Mouse (Mus musculus) midbrain, embryonic 12.5 days (tissue): ENCODE measurements around the gene Pxylp1. TPM values are rescaled to one million over a fixed set of nuclear protein-coding genes. Genes with fewer than 3 reads are reported as not detected.

Source experiments
- ATAC-seq: fragments of 200-750 bp; cut with Nextera tagmentation; 2 replicates; pipeline ENCODE4 v1.8.0; 2017; ENCODE audit warnings: low read depth, moderate TSS enrichment, moderate library complexity; ENCODE audit not compliant: low FRiP score
- H3K27ac ChIP-seq: fragments of 300-500 bp; sonication (generic); replicated peaks from 2 replicates; pipeline ENCODE4 v1.5.1; 2016; ENCODE audit warnings: mild to moderate bottlenecking
- H3K27me3 ChIP-seq: fragments of 300-500 bp; sonication (generic); 2 replicates; pipeline ENCODE4 v1.6.1; 2016; ENCODE audit warnings: mild to moderate bottlenecking
- H3K36me3 ChIP-seq: fragments of 300-500 bp; sonication (generic); 2 replicates; pipeline ENCODE4 v1.6.1; 2016
- H3K4me1 ChIP-seq: fragments of 300-500 bp; sonication (generic); 2 replicates; pipeline ENCODE4 v1.6.1; 2016
- H3K4me2 ChIP-seq: fragments of 300-500 bp; sonication (generic); replicated peaks from 2 replicates; pipeline ENCODE4 v1.6.1; 2016; ENCODE audit warnings: mild to moderate bottlenecking, moderate library complexity
- H3K4me3 ChIP-seq: fragments of 300-500 bp; sonication (generic); 2 replicates; pipeline ENCODE4 v1.5.1; 2016; ENCODE audit warnings: mild to moderate bottlenecking
- H3K9ac ChIP-seq: fragments of 300-500 bp; sonication (generic); replicated peaks from 2 replicates; pipeline ENCODE4 v1.6.1; 2016; ENCODE audit warnings: mild to moderate bottlenecking, moderate library complexity
- H3K9me3 ChIP-seq: fragments of 300-500 bp; sonication (generic); 2 replicates; pipeline ENCODE4 v1.6.1; 2016; ENCODE audit warnings: mild to moderate bottlenecking
- WGBS: fragments of 180-500 bp; shearing (Covaris S2); methylation state at CpG from one replicate; pipeline ENCODE4 v1.1.7; 2016; 5-methylcytosine and 5-hydroxymethylcytosine counted together
- polyA plus RNA-seq: library from polyadenylated mRNA; unstranded; fragments of >200 nt; fragmentation: Nextera tagmentation; extraction: Ambion mirVana; gene quantifications from 2 replicates; pipeline ENCODE4 v1.2.1, GENCODE M21; 2016

The Pxylp1 gene
- polyA plus RNA-seq, 1 experiment from 2014 or later, result 61.9 TPM

DNA sequence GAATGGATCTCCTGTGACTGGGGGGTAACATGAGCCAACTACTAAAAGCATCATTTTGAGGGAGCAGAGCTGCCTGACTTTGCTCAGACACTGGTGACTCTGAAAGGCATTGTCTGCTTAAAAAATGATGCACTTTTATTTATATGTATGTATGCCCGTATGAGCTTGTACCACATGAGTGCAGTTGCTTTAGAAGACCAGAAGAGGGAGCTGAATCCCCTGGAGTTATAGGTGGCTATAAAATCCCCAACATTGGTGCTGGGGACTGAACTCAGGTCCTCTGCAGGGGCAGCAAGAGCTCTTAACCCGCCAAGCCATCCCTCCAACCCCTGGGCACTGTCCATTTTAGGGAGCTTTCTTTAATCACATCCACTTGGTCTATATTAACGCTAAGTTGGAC is 21.5 kb upstream of the Pxylp1 start:
- ATAC-seq, result no peak
- H3K27me3 ChIP-seq, result no peaks in the 10 kb centered on the region
- WGBS, result 90% methylated on average over 3 of the region's 3 CpGs
- no peaks in the 10 kb centered on the region for H3K9me3 ChIP-seq
- peaks cover 3% of the 10 kb centered on the region for H3K4me1 ChIP-seq
- no peak overlapping the region for H3K27ac ChIP-seq
- H3K4me3 ChIP-seq, result no peak overlapping the region
- no peak overlapping the region for H3K9ac ChIP-seq
- no peak overlapping the region for H3K4me2 ChIP-seq
- H3K36me3 ChIP-seq, result no peaks in the 10 kb centered on the region

DNA sequence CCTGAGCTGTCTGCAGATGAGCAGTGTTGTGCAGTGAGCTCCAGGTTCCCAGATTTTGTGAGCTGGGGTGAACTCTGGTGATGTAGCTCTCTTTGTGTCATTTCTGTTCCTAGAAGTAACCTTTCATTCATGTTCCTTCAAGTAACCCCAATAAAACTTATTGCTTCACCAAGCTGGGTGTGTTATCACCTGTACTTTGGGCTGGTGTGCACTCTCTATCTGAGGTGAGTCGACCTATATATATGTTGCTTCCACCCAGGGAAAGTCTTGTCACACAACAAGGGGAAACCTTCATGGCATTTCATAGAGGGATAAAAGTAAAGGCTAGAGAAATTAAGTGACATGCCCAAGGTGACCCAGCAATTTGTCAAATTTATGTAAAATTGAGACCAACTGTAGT is 17.0 kb upstream of the Pxylp1 start:
- no peak overlapping the region for H3K9ac ChIP-seq
- ATAC-seq, result no peak
- no peaks in the 10 kb centered on the region for H3K27me3 ChIP-seq
- 91% methylated on average over 1 of the region's 1 CpGs for WGBS
- H3K4me3 ChIP-seq, result no peak overlapping the region
- no peak overlapping the region for H3K27ac ChIP-seq
- no peaks in the 10 kb centered on the region for H3K9me3 ChIP-seq
- H3K4me1 ChIP-seq, result no peaks in the 10 kb centered on the region
- no peak overlapping the region for H3K4me2 ChIP-seq
- H3K36me3 ChIP-seq, result no peaks in the 10 kb centered on the region

DNA sequence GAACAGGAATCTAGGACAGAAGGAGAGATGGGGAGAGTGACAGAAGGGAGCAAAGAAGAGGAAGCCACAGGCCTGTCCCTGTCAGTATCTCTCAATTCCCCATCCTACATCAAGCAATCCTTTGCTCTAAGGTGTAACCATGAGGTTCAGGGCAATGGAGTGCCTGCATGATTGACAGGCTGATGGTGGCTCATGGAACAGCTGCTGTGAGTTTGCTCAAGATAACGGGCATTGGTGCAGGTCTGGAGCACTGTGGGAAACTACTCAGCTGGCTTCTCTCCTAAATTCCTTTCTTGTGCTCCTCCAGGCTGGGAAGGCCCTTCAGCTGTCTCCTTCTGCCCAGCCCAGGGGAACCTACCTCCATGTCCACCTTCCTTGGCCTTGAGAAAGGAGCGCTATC is 16.3 kb upstream of the Pxylp1 start:
- no peak for ATAC-seq
- H3K27ac ChIP-seq, result no peak overlapping the region
- H3K36me3 ChIP-seq, result no peaks in the 10 kb centered on the region
- H3K27me3 ChIP-seq, result no peaks in the 10 kb centered on the region
- no peak overlapping the region for H3K9ac ChIP-seq
- no peak overlapping the region for H3K4me2 ChIP-seq
- H3K4me3 ChIP-seq, result no peak overlapping the region
- no peaks in the 10 kb centered on the region for H3K9me3 ChIP-seq
- 77% methylated on average over 2 of the region's 2 CpGs for WGBS
- H3K4me1 ChIP-seq, result no peaks in the 10 kb centered on the region

DNA sequence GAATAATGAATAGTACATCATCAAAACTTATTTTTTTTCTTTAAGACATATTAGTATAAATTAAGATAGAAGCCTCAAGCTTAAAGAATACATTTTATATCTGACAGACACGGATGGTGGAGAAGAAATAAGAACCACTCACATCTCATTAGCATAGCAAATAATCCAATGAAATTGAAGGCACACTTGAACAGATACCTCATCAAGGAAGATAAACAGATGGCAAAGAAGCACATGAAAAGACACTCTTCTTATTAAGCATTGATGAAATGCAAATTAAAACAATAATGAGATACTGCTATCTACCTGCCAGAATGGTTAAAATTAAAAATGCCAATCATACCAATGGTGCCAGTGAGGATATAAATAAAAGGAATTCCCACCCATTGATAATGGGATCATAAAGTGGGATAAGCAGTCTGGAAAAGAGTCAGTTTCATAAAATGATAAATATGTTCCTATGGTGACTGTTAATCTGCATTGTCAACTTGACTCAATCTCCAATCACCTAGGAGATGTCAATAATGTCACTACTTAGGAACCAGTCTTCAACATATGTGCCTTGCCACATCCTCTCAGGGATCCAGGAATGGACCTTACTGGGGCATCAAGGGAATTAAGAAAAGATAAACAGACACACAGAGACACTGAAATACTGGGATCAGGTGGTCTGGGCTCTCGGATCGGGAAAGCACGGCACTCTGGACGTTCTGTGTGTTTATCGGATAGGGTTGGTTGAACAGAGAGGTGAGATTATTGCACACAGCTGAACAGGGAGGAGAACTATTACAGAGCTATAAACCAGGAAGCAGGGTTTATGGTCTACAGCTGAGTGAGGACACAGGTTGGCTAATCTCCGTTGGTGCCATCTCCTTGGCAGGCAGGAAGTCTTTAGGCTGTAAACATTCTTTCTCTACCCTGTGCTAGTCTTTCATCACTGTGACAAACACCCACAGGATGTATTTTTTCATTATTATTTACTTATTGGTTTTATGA is 12.2 kb upstream of the Pxylp1 start:
- WGBS, result 76% methylated on average over 7 of the region's 7 CpGs
- Histone ChIP-seq H3K27me3 (no peaks in the 10 kb centered on the region), H3K4me3 (no peak overlapping the region), H3K9ac (no peak overlapping the region), H3K36me3 (no peaks in the 10 kb centered on the region), H3K27ac (no peak overlapping the region), H3K4me2 (no peak overlapping the region), H3K9me3 (no peaks in the 10 kb centered on the region), H3K4me1 (no peaks in the 10 kb centered on the region)
- 0 out of 2 replicates have a peak, but pooled peaks have one; percentile 34 for ATAC-seq

DNA sequence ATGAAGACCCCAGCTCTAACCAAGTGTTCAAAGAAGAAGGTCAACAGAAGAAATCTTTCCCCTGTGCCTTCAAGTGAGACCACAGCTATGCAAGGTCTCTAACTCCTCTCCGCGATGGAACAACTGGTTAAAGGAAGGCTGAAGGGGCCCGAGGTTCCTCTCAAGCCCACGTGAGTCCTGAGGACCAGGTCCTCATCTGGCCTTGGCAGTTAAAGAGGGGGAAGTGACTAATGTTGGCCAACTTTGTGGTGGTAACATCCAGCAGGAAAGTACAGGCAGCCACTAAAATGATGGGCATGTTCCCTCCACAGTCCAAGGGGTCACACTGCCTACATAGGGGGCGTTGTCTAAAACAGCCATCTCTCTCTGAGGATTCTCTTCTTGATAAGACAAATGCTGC is 7.2 kb upstream of the Pxylp1 start:
- Histone ChIP-seq H3K9me3 (0 out of 2 replicates have a peak, but pooled peaks cover under 1% of the 10 kb centered on the region), H3K36me3 (no peaks in the 10 kb centered on the region), H3K27me3 (no peaks in the 10 kb centered on the region), H3K27ac (no peak overlapping the region), H3K4me3 (no peak overlapping the region), H3K9ac (no peak overlapping the region), H3K4me1 (no peaks in the 10 kb centered on the region), H3K4me2 (no peak overlapping the region)
- whole genome bisulfite sequencing, result 85% methylated on average over 5 of the region's 5 CpGs
- ATAC-seq, result no peak

DNA sequence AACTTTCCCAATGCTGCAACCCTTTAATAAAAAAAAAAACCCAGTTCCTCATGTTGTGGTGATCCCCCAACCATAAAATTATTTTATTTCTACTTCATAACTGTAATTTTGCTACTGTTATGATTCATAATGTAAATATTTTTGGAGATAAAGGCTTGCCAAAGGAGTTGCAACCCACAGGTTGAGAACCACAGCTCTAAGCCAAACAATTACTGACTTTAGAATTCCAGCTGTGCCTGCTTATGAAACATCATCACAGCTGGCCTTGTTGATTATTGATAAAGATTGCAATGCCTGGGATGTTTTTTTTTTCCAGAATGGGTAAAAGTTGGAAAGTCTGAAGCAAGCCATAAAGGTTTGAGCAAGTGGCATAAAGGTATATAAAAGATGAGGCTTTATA is 6.5 kb upstream of the Pxylp1 start:
- no peak overlapping the region for H3K9ac ChIP-seq
- ATAC-seq, result no peak
- no peak overlapping the region for H3K4me2 ChIP-seq

DNA sequence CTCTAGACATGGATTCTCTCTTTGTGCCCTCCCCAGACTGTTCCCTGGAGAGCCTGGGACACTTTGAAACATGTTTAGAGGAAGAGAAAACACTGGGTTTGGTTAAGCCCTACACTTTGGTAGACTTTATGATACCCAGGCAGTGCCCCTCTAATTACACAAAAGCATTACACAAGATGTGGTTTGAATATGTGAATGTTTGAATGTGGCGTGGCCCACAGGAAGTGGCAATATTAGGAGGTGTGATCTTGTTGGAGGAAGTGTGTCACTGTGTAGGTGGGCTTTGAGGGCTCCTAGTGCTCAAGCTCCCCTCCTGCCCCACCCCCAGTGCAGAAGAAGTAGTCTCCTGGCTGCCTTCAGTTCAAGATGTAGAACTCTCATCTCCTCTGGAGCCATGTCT is 4.2 kb upstream of the Pxylp1 start:
- no peak overlapping the region for H3K27ac ChIP-seq
- no peak overlapping the region for H3K4me3 ChIP-seq
- no peaks in the 10 kb centered on the region for H3K36me3 ChIP-seq
- ATAC-seq, result no peak
- no peak overlapping the region for H3K9ac ChIP-seq
- H3K9me3 ChIP-seq, result peaks cover 10% of the 10 kb centered on the region; the same call in 1 of the 2 replicates
- peaks cover 17% of the 10 kb centered on the region for H3K4me1 ChIP-seq
- 95% methylated on average over 1 of the region's 1 CpGs for WGBS
- no peaks in the 10 kb centered on the region for H3K27me3 ChIP-seq
- H3K4me2 ChIP-seq, result no peak overlapping the region

More for the DNA sequence above, 6.5 kb upstream of the Pxylp1 start:
- peaks cover 8% of the 10 kb centered on the region; the same call in 1 of the 2 replicates for H3K9me3 ChIP-seq
- H3K27ac ChIP-seq, result no peak overlapping the region
- H3K27me3 ChIP-seq, result no peaks in the 10 kb centered on the region
- no peaks in the 10 kb centered on the region for H3K36me3 ChIP-seq
- no peaks in the 10 kb centered on the region for H3K4me1 ChIP-seq
- H3K4me3 ChIP-seq, result no peak overlapping the region

DNA sequence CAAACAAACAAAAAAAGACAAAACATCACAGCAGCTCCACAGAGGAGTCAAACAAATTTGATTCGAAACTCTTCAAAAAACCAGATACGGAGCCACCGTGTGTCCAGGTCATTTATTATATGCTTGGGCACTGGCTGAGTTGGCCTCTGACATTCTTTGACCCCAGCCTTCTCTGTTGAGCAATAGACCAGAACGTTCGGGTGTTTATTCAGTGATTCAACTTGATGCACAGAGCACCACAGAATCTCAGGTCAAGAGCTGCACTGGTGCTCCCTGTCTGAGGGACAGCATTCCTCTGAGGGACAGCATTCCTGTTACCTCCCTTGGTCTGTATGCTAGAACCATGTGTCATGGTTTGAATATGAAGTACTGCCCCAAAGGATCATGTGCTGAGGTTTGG is 1.1 kb upstream of the Pxylp1 start:
- no peak overlapping the region for H3K4me3 ChIP-seq
- peaks cover 2% of the 10 kb centered on the region; the same call in 1 of the 2 replicates for H3K27me3 ChIP-seq
- no peak overlapping the region for H3K4me2 ChIP-seq
- WGBS, result 61% methylated on average over 5 of the region's 5 CpGs
- H3K9ac ChIP-seq, result no peak overlapping the region
- ATAC-seq, result no peak
- peaks cover 10% of the 10 kb centered on the region; the same call in 1 of the 2 replicates for H3K9me3 ChIP-seq
- H3K36me3 ChIP-seq, result no peaks in the 10 kb centered on the region
- H3K4me1 ChIP-seq, result peaks cover 41% of the 10 kb centered on the region
- peak overlapping the region; percentile 83 for H3K27ac ChIP-seq

DNA sequence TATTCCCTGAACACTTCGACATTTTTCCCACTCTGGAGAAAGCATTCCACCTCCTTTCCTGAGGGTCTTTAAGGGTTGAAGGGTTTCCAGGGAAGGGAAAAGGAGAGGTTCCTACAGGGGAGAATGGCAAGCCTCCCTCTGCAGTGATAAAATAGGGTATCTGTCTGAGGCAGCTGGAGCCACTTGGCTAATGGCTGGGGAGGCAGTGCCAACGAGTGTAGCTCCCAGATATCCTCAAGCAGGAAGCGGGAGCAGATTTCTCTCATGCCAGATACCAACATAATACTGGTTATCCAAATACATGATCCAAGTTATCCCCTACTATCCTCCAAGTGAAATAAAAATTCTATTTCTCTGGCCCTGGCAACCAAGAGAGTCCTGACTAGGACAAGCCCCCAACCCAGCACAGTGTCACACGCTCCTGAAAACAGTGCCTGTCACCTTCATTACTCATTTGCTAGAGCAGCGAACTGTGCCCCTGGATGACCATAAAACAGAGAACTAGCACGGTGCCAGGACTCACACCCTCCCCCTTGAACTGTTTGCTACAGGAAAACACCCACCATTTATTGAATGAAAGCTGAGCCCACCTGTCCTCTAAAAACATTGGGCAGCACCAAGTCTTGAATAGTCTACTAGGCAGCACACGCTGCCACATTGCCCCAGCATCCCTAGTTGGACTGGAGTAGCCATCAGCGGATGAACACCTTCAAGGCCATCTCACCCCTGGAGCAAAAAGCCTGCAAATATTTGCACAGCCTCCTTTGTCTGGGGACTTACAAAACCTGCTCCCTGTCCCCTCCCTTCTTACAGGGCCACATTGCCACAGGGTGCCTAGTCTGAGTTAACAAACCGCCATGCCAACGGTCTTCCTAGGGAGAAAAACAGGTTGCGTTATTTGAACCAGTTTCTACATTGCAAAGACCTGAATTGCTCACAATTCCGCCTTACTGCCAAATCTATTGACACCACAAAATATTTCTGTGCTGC is 833 bp downstream of the Pxylp1 start:
- H3K9ac ChIP-seq, result no peak overlapping the region
- 62% methylated on average over 12 of the region's 12 CpGs for WGBS
- H3K4me3 ChIP-seq, result no peak overlapping the region
- peaks cover 12% of the 10 kb centered on the region for H3K27me3 ChIP-seq
- no peaks in the 10 kb centered on the region for H3K36me3 ChIP-seq
- H3K4me2 ChIP-seq, result peak overlapping the region; percentile 20
- H3K27ac ChIP-seq, result peak overlapping the region; percentile 83
- H3K4me1 ChIP-seq, result peaks cover 58% of the 10 kb centered on the region
- ATAC-seq, result no peak
- peaks cover 10% of the 10 kb centered on the region; the same call in 1 of the 2 replicates for H3K9me3 ChIP-seq

DNA sequence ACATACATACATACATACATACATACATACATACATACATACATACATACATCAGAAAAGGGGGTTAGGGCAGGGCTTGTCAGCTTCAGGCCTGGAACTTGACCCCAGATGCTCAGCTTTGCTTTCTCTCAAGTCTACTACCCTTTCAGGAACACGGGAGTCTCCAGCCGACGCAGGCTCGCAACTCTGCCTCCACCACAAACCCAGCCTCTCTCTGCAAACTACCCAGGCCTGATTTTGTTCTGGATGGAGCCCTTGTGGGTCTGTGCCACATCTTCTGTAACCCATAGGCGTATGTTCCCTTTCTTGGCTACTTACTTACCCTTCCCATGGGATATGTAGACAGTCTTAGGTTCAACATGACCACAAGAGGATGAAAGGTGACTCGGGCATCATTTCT is 1.7 kb downstream of the Pxylp1 start:
- H3K4me1 ChIP-seq, result peaks cover 66% of the 10 kb centered on the region

DNA sequence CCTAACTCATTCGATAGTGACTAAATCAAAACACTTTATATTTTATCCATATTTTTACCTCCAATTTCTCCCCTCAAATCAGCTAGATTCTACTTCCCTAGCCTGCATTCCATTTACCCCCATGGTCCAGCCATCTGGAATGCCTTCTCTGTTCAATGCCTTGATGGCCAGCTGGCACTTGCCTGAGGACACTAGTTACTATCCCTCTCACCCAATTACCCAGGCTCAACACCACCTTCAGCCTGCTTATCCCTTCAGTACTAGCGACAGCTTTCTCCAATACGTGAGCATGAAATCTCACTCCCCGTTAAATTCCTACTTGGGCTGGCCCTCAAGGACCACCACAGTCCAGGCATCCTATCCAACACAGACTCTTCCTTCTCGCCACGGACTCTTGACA is 2.2 kb downstream of the Pxylp1 start:
- Histone ChIP-seq H3K4me3 (0 out of 2 replicates have a peak overlapping the region, but pooled peaks have one; percentile 69), H3K27ac (peak overlapping the region; percentile 70), H3K36me3 (no peaks in the 10 kb centered on the region), H3K9me3 (peaks cover 10% of the 10 kb centered on the region; the same call in 1 of the 2 replicates), H3K27me3 (peaks cover 12% of the 10 kb centered on the region), H3K4me2 (peak overlapping the region; percentile 93; the same call in 1 of the 2 replicates), H3K4me1 (peaks cover 71% of the 10 kb centered on the region), H3K9ac (0 out of 2 replicates have a peak overlapping the region, but pooled peaks have one; percentile 11)
- no peak for ATAC-seq
- 75% methylated on average over 6 of the region's 6 CpGs for WGBS

More for the DNA sequence above, 1.7 kb downstream of the Pxylp1 start:
- ATAC-seq, result no peak
- peaks cover 10% of the 10 kb centered on the region; the same call in 1 of the 2 replicates for H3K9me3 ChIP-seq
- H3K9ac ChIP-seq, result no peak overlapping the region
- peaks cover 12% of the 10 kb centered on the region for H3K27me3 ChIP-seq
- no peaks in the 10 kb centered on the region for H3K36me3 ChIP-seq
- no peak overlapping the region for H3K4me3 ChIP-seq
- H3K27ac ChIP-seq, result peak overlapping the region; percentile 70; the same call in 1 of the 2 replicates
- 91% methylated on average over 6 of the region's 6 CpGs for WGBS
- no peak overlapping the region for H3K4me2 ChIP-seq
